In the genomic region with DNA sequence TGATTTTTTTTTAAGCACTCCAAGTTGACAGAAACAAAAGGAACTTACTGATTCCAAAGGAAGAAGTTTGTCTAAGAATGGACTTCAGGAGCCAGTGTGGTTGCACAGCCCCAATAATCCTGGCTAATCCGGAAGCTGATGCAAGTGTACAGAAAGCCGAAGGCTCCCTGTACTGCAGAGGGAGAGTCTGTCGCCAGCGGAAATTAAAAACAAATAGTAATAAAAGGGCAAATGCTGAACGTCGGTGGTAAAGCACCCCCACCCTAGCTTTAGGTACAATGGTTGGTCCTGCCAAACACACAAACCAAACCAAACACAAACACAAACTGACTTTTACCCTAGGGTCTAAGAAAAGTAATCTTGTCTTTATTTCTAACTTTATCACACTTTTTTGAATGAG, we compare ENCODE assay signal across 22 mouse cellular contexts.
"Had no signal": no experiment of that assay in that cellular context is flagged by ENCODE, and none has a peak within 500 bp of the region (broad histone marks: within the 10 kb centered on the region; RNA-seq: fewer than 3 reads in every experiment).

No protein-coding gene starts in this region.

- H3K27ac ChIP-seq: heart, adult 2 months; heart, embryonic 10.5 days; hindbrain, embryonic 13.5 days; hindbrain, embryonic 15.5 days; hindbrain, postnatal 0 days; kidney, embryonic 15.5 days; kidney, postnatal 0 days; limb, embryonic 13.5 days; limb, embryonic 15.5 days had no signal

- H3K9me3 ChIP-seq: heart, embryonic 10.5 days; heart, embryonic 12.5 days; hindbrain, embryonic 13.5 days; hindbrain, embryonic 15.5 days; kidney, embryonic 15.5 days; limb, embryonic 13.5 days; limb, embryonic 15.5 days had no signal

- ATAC-seq: hindbrain, postnatal 0 days had no signal

- H3K9ac ChIP-seq: heart, embryonic 12.5 days; hindbrain, embryonic 13.5 days; hindbrain, embryonic 15.5 days; kidney, embryonic 15.5 days; limb, embryonic 13.5 days; limb, embryonic 15.5 days had no signal

- H3K27me3 ChIP-seq: heart, embryonic 12.5 days; hindbrain, embryonic 13.5 days; hindbrain, embryonic 15.5 days; kidney, embryonic 15.5 days; limb, embryonic 13.5 days; limb, embryonic 15.5 days had no signal

- H3K4me1 ChIP-seq: heart, embryonic 10.5 days; limb, embryonic 13.5 days; limb, embryonic 15.5 days had no signal

- DNase-seq: gastrocnemius, postnatal 14 days; gastrocnemius, postnatal 36 days; heart, adult 11 months; heart, adult 2 months; heart, postnatal 10 days; kidney, adult 11 months; kidney, adult 2 months; kidney, adult 9 months; kidney, postnatal 14 days; kidney, postnatal 36 days; layer of hippocampus, adult 9-11 months; layer of hippocampus, postnatal 36 days; left cerebral cortex, postnatal 4 days had no signal

- H3K4me3 ChIP-seq: heart, adult 2 months; heart, embryonic 10.5 days; heart, embryonic 12.5 days; hindbrain, embryonic 13.5 days; hindbrain, embryonic 15.5 days; kidney, embryonic 15.5 days; limb, embryonic 13.5 days; limb, embryonic 15.5 days had no signal

- H3K4me2 ChIP-seq: heart, embryonic 12.5 days; hindbrain, embryonic 13.5 days; hindbrain, embryonic 15.5 days; kidney, embryonic 15.5 days; limb, embryonic 13.5 days; limb, embryonic 15.5 days had no signal
